Mouse (Mus musculus) B cell, adult 67 days (primary cell): Measurements from ENCODE around the gene Gngt2. TPM values are rescaled to one million over a fixed set of nuclear protein-coding genes. Genes with fewer than 3 reads are reported as not detected.

Experiments
- total RNA-seq, 2 experiments: library from RNA; stranded (reverse); gene quantifications; 4 replicates each; pipeline ENCODE4 v1.2.4; 2023

Gene Gngt2
- total RNA-seq: 10 to 100 TPM; 52.4 to 62.8 TPM

GRCm38 (mm10) chr11:95837059-95837458, at the start of gene Gngt2:
TSS of gene Gngt2 (plus strand) at chr11:95837216.

GRCm38 (mm10) chr11:95824071-95824876, 12.7 kb upstream of the Gngt2 start, which contains the start of gene Phospho1:
TSS of gene Phospho1 (plus strand) at chr11:95824499.

GRCm38 (mm10) chr11:95842074-95842681, 5.2 kb downstream of the Gngt2 start, which contains the start of gene Abi3:
TSS of gene Abi3 (minus strand) at chr11:95842476.

Other genes with a start within 250 kb of the Gngt2 start
- 1 to 10 TPM; 6.9 to 8.7 TPM for gene Ngfr, start 249.5 kb upstream of the Gngt2 start, total RNA-seq
- 10 to 100 TPM; 53.9 to 63.9 TPM for gene Phb, start 170.3 kb upstream of the Gngt2 start, total RNA-seq
- gene Zfp652, start 124.5 kb upstream of the Gngt2 start, total RNA-seq: 10 to 100 TPM; 68.4 to 75.1 TPM
- 1 to 10 TPM; 4.0 to 4.8 TPM for gene B130006D01Rik, start 113.6 kb upstream of the Gngt2 start, total RNA-seq
- gene Phospho1, start 12.7 kb upstream of the Gngt2 start, total RNA-seq: not detected
- gene Abi3, start 5.3 kb downstream of the Gngt2 start, total RNA-seq: 100 to 1,000 TPM in 1 of 2 experiments, 10 to 100 TPM in 1; 98.9 to 106 TPM
- under 1 TPM; 0.41 to 0.42 TPM for gene B4galnt2, start 77.7 kb downstream of the Gngt2 start, total RNA-seq
- gene Igf2bp1, start 168.7 kb downstream of the Gngt2 start, total RNA-seq: not detected
- not detected for gene Gip, start 187.3 kb downstream of the Gngt2 start, total RNA-seq
- gene Snf8, start 197.7 kb downstream of the Gngt2 start, total RNA-seq: 10 to 100 TPM; 63.4 to 63.6 TPM
- 10 to 100 TPM; 51.4 to 52.6 TPM for gene Ube2z, start 228.2 kb downstream of the Gngt2 start, total RNA-seq
- 10 to 100 TPM; 92.9 to 94.3 TPM for gene Atp5g1, start 238.5 kb downstream of the Gngt2 start, total RNA-seq